Mouse (Mus musculus): ENCODE measurements around the gene Fam57b.

- TF ChIP-seq CTCF (IDR thresholded peaks at IDR 0.05) (no peak), EP300 (IDR thresholded peaks at IDR 0.05) (no peak)
Measured at GRCm38 (mm10) chr7:126877239-126877638, 79.8 kb downstream of the Fam57b start.

Data from lung, postnatal 0 days (tissue).